Mouse (Mus musculus): ENCODE data around the gene Gm8871. TPM values are rescaled to one million over a fixed set of nuclear protein-coding genes. Genes with fewer than 3 reads are reported as not detected.
"Not testable (repeated sequence)": the region's sequence is repeated elsewhere in the genome, so short reads cannot be mapped to it uniquely, and the experiment has no call there.

The Gm8871 gene
- not detected in 2 replicates for polyA plus RNA-seq (2014; fragmentation: Nextera tagmentation; extraction: Ambion mirVana)

- 53% methylated on average over 1 of the region's 3 CpGs for WGBS
- not testable (repeated sequence) for ATAC-seq (ENCODE audit: insufficient number of reproducible peaks, insufficient read depth, low FRiP score, low read depth)
Observed at GRCm38 (mm10) chr5:10947505-10947904, at the start of gene Gm8871, which contains the start of gene Gm8857. Gm8871 (plus strand) TSS chr5:10947805. Gm8857 (plus strand) TSS chr5:10947807.

GRCm38 (mm10) chr5:10953512-10953911 is 5.9 kb downstream of the Gm8871 start:
- not testable (repeated sequence) for H3K4me1 ChIP-seq (ENCODE audit: control insufficient read depth in 2 of 2, insufficient read depth in 2 of 2, low read length in 2 of 2)
- 56% methylated on average over 2 of the region's 2 CpGs for WGBS

More at GRCm38 (mm10) chr5:10947505-10947904, at the start of gene Gm8871, which contains the start of gene Gm8857:
- not testable (repeated sequence) for H3K27me3 ChIP-seq (ENCODE audit: control insufficient read depth, insufficient read depth, low read length); H3K9me3 ChIP-seq (ENCODE audit: control insufficient read depth, low read length); H3K4me3 ChIP-seq (ENCODE audit: control insufficient read depth in 1 of 2, insufficient read depth in 1 of 2, low read depth in 1 of 2, low read length in 2 of 2); H3K27ac ChIP-seq (replicated peaks in 1 of 2; ENCODE audit: control insufficient read depth in 1 of 2, insufficient read depth in 1 of 2, low read depth in 2 of 2, low read length in 2 of 2); H3K4me1 ChIP-seq (ENCODE audit: control insufficient read depth in 2 of 2, insufficient read depth in 2 of 2, low read length in 2 of 2); H3K9ac ChIP-seq (ENCODE audit: low read length); H3K4me2 ChIP-seq (ENCODE audit: low read length); H3K36me3 ChIP-seq (ENCODE audit: control insufficient read depth, insufficient read depth, low read length)

DNA sequence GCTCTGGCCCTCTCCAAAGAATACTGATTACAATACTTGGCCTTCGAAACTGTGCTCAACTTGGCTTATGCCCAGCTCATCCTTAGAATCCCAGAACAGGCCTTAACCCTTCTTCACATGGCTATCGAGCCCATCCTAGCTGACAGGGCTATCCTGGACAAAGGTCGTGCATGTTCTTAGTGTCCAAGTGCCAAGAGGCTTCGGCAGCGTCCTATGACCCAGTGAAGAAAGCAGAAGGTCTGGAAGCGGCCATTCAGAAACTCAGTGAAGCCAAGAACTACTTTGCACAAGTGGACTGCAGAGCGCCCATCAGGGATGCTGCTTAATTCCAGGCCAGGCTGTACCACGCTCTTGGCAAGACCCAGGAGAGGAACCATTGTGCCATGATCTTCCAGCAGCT is 10.5 kb downstream of the Gm8871 start:
- not testable (repeated sequence) for H3K4me1 ChIP-seq (ENCODE audit: control insufficient read depth in 2 of 2, insufficient read depth in 2 of 2, low read length in 2 of 2); H3K9ac ChIP-seq (ENCODE audit: low read length); H3K9me3 ChIP-seq (ENCODE audit: control insufficient read depth, low read length); ATAC-seq (ENCODE audit: insufficient number of reproducible peaks, insufficient read depth, low FRiP score, low read depth); H3K4me3 ChIP-seq (ENCODE audit: control insufficient read depth in 1 of 2, insufficient read depth in 1 of 2, low read depth in 1 of 2, low read length in 2 of 2); H3K27ac ChIP-seq (replicated peaks in 1 of 2; ENCODE audit: control insufficient read depth in 1 of 2, insufficient read depth in 1 of 2, low read depth in 2 of 2, low read length in 2 of 2); H3K27me3 ChIP-seq (ENCODE audit: control insufficient read depth, insufficient read depth, low read length); H3K4me2 ChIP-seq (ENCODE audit: low read length); H3K36me3 ChIP-seq (ENCODE audit: control insufficient read depth, insufficient read depth, low read length)
- 84% methylated on average over 4 of the region's 8 CpGs for whole genome bisulfite sequencing

More at GRCm38 (mm10) chr5:10953512-10953911, 5.9 kb downstream of the Gm8871 start:
- H3K36me3 ChIP-seq (ENCODE audit: control insufficient read depth, insufficient read depth, low read length); H3K4me3 ChIP-seq (ENCODE audit: control insufficient read depth in 1 of 2, insufficient read depth in 1 of 2, low read depth in 1 of 2, low read length in 2 of 2); ATAC-seq (ENCODE audit: insufficient number of reproducible peaks, insufficient read depth, low FRiP score, low read depth); H3K9me3 ChIP-seq (ENCODE audit: control insufficient read depth, low read length); H3K4me2 ChIP-seq (ENCODE audit: low read length); H3K27ac ChIP-seq (replicated peaks in 1 of 2; ENCODE audit: control insufficient read depth in 1 of 2, insufficient read depth in 1 of 2, low read depth in 2 of 2, low read length in 2 of 2); H3K9ac ChIP-seq (ENCODE audit: low read length); H3K27me3 ChIP-seq (ENCODE audit: control insufficient read depth, insufficient read depth, low read length): not testable (repeated sequence)

Other genes starting within 250 kb of the Gm8871 start
- gene Gm8857, start within 50 bp of the Gm8871 start, polyA plus RNA-seq (2014; fragmentation: Nextera tagmentation; extraction: Ambion mirVana): not detected in 2 replicates
- gene Gm8879, start 179.8 kb downstream of the Gm8871 start, polyA plus RNA-seq (2014; fragmentation: Nextera tagmentation; extraction: Ambion mirVana): not detected in 2 replicates
- gene Gm5861, start 235.3 kb downstream of the Gm8871 start, polyA plus RNA-seq (2014; fragmentation: Nextera tagmentation; extraction: Ambion mirVana): not detected in 2 replicates